ENCODE assay signal across 19 mouse cellular contexts in the genomic region with DNA sequence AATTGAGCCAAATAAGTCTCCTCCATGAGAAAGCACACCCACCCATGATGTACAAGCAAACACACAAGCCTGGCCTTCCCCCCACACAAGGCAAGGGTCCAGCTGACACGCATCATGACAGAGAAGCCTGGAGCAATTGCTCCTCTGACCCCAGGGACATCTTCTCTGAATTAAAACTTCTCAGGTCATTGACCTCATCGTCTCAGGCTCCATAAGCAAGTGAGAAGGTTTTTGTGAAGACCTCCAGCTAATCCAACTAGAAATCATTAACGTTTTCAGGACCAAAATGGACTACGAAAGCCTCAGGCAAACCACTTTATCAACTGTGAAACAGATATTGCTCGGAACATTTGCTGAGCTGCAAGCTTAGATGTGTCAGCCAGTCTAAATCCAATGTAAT.
DNase-seq lines count a peak whose midpoint lies in the region; ATAC-seq and TF ChIP-seq lines count a peak whose summit lies in the region.
"Had no signal": no experiment of that assay in that cellular context is flagged by ENCODE, and none has a peak within 500 bp of the region (broad histone marks: within the 10 kb centered on the region; RNA-seq: fewer than 3 reads in every experiment).

No protein-coding gene starts in this region.

- peak; percentile 42 for DNase-seq in embryo, embryonic 9.5 days (ENCODE audit: extremely low spot score)
- no peak for DNase-seq in embryo, embryonic 10 days (ENCODE audit: low spot score)
- peak; percentile 57 for DNase-seq in kidney, adult 2 months
- no peak for DNase-seq in kidney, postnatal 25 days
- peak; percentile 12 for DNase-seq in Patski (ENCODE audit: low read depth, low spot score)
- DNase-seq in kidney, postnatal 0 days (ENCODE audit: low spot score): no peak
- DNase-seq in hindbrain, embryonic 14.5 days (ENCODE audit: low spot score): no peak
- DNase-seq: adrenal gland, postnatal 14 days; cerebellum, adult 11-12 months; cerebellum, adult 9-10 months; cerebellum, postnatal 25 days; gastrocnemius, postnatal 14 days had no signal

- H3K9ac ChIP-seq in kidney, postnatal 0 days (ENCODE audit: low read depth, low read length): no peak overlapping the region
- H3K9ac ChIP-seq in hindbrain, embryonic 14.5 days: no peak overlapping the region
- H3K9ac ChIP-seq: embryonic facial prominence, embryonic 13.5 days; forebrain, embryonic 13.5 days; heart, embryonic 12.5 days; hindbrain, embryonic 13.5 days; intestine, embryonic 15.5 days had no signal

- H3K36me3 ChIP-seq in kidney, adult 2 months (ENCODE audit: control insufficient read depth, insufficient read depth, low read length): peaks cover 7% of the 10 kb centered on the region
- H3K36me3 ChIP-seq in kidney, postnatal 0 days (ENCODE audit: insufficient read depth, low read length): peaks cover 10% of the 10 kb centered on the region; the same call in 1 of the 2 replicates
- peaks cover 14% of the 10 kb centered on the region for H3K36me3 ChIP-seq in hindbrain, embryonic 14.5 days (replicated peaks; ENCODE audit: control insufficient read depth, insufficient read depth)
- H3K36me3 ChIP-seq: intestine, embryonic 15.5 days had no signal

- no peak for ATAC-seq in Patski
- no peak for ATAC-seq in kidney, postnatal 0 days (replicated peaks; ENCODE audit: low FRiP score, low read depth)
- ATAC-seq in erythroid progenitor cell, adult 5-6 weeks (replicated peaks; ENCODE audit: low FRiP score, poor library complexity, severe bottlenecking): no peak
- no peak for ATAC-seq in hindbrain, embryonic 14.5 days (ENCODE audit: low FRiP score)
- ATAC-seq: activated CD4-positive, CD25-positive, alpha-beta regulatory T cell, adult 4 months; forebrain, embryonic 13.5 days; intestine, embryonic 15.5 days had no signal

- CTCF ChIA-PET in Patski (lab: Charles Lee): interaction anchor here (1.0 to 2.0 kb wide), 3 partner anchors 13 to 69 kb away, joined by 3 to 4 read pairs (median 4); no protein-coding TSS in a partner anchor

- H3K27me3 ChIP-seq in kidney, adult 2 months (replicated peaks; ENCODE audit: control insufficient read depth, insufficient read depth, low read length): no peaks in the 10 kb centered on the region
- H3K27me3 ChIP-seq in Patski: no peaks in the 10 kb centered on the region
- H3K27me3 ChIP-seq in kidney, postnatal 0 days (ENCODE audit: insufficient read depth, low read length): no peaks in the 10 kb centered on the region
- no peaks in the 10 kb centered on the region for H3K27me3 ChIP-seq in hindbrain, embryonic 14.5 days (ENCODE audit: control insufficient read depth, insufficient read depth, low read length)
- H3K27me3 ChIP-seq: embryonic facial prominence, embryonic 13.5 days; forebrain, embryonic 13.5 days; heart, embryonic 12.5 days; hindbrain, embryonic 13.5 days; intestine, embryonic 15.5 days had no signal

- no peaks in the 10 kb centered on the region for H3K4me1 ChIP-seq in kidney, adult 2 months (ENCODE audit: control insufficient read depth, insufficient read depth, low read length)
- no peaks in the 10 kb centered on the region; the same call in 1 of the 2 replicates for H3K4me1 ChIP-seq in kidney, postnatal 0 days (replicated peaks; ENCODE audit: insufficient read depth, low read length)
- H3K4me1 ChIP-seq in hindbrain, embryonic 14.5 days (replicated peaks; ENCODE audit: control insufficient read depth, insufficient read depth, low read length): 0 out of 2 replicates have a peak, but pooled peaks cover 3% of the 10 kb centered on the region
- H3K4me1 ChIP-seq: intestine, embryonic 15.5 days had no signal

- POLR2A ChIA-PET in Patski (lab: Charles Lee): interaction anchor here (0.6 kb wide), 1 partner anchor 8 kb away, joined by 4 read pairs; no protein-coding TSS in a partner anchor

- no peak overlapping the region for H3K27ac ChIP-seq in kidney, adult 2 months (ENCODE audit: insufficient read depth, low read depth, low read length)
- peak overlapping the region; percentile 26; the same call in 1 of the 2 replicates for H3K27ac ChIP-seq in kidney, postnatal 0 days
- H3K27ac ChIP-seq in hindbrain, embryonic 14.5 days: no peak overlapping the region
- H3K27ac ChIP-seq: embryonic facial prominence, embryonic 13.5 days; forebrain, embryonic 13.5 days; hindbrain, embryonic 13.5 days; intestine, embryonic 15.5 days had no signal

- no peak for TF ChIP-seq CTCF in kidney, adult 2 months (conservative IDR thresholded peaks at IDR 0.05; ENCODE audit: insufficient read depth, insufficient read length, low read depth, low read length)
- TF ChIP-seq CTCF in Patski (IDR thresholded peaks at IDR 0.05): no peak
- TF ChIP-seq CTCF in kidney, postnatal 0 days (IDR thresholded peaks at IDR 0.05; ENCODE audit: low read depth): no peak

- H3K4me3 ChIP-seq in kidney, adult 2 months (ENCODE audit: insufficient read depth, low read depth, low read length): no peak overlapping the region
- H3K4me3 ChIP-seq in kidney, postnatal 0 days (replicated peaks; ENCODE audit: low read depth, low read length): no peak overlapping the region
- no peak overlapping the region for H3K4me3 ChIP-seq in hindbrain, embryonic 14.5 days (replicated peaks; ENCODE audit: low read length)
- H3K4me3 ChIP-seq: embryonic facial prominence, embryonic 13.5 days; forebrain, embryonic 13.5 days; heart, embryonic 12.5 days; hindbrain, embryonic 13.5 days; intestine, embryonic 15.5 days had no signal

- H3K4me2 ChIP-seq in kidney, postnatal 0 days (ENCODE audit: low read length): no peak overlapping the region
- H3K4me2 ChIP-seq in hindbrain, embryonic 14.5 days (replicated peaks): no peak overlapping the region
- H3K4me2 ChIP-seq: embryonic facial prominence, embryonic 13.5 days; forebrain, embryonic 13.5 days; heart, embryonic 12.5 days; hindbrain, embryonic 13.5 days; intestine, embryonic 15.5 days had no signal

- H3K9me3 ChIP-seq in kidney, postnatal 0 days (replicated peaks; ENCODE audit: low read length): no peaks in the 10 kb centered on the region
- H3K9me3 ChIP-seq in hindbrain, embryonic 14.5 days (ENCODE audit: control insufficient read depth, low read length): no peaks in the 10 kb centered on the region
- H3K9me3 ChIP-seq: embryonic facial prominence, embryonic 13.5 days; forebrain, embryonic 13.5 days; heart, embryonic 12.5 days; hindbrain, embryonic 13.5 days; intestine, embryonic 15.5 days had no signal

- no peak for TF ChIP-seq POLR2A in kidney, adult 2 months (IDR thresholded peaks at IDR 0.05; ENCODE audit: low read depth, low read length)

- in situ Hi-C loops in Patski (cut with MboI; ENCODE audit: low pct_unique_long_range_greater_than_20kb): no loop called here

- WGBS in kidney, adult 2 months: 42% methylated on average over 5 of the region's 5 CpGs
- 34% methylated on average over 5 of the region's 5 CpGs for WGBS in kidney, postnatal 0 days
- WGBS in hindbrain, embryonic 14.5 days: 41% methylated on average over 5 of the region's 5 CpGs

Comparison
In these comparisons a context has a peak if more than half of its experiments do, and no peak if none do; other contexts are left out.
1. DNase-seq: peak in embryo, embryonic 9.5 days (single experiment), kidney, adult 2 months (single experiment) and Patski (single experiment); none in embryo, embryonic 10 days (single experiment), kidney, postnatal 25 days (0 of 2), kidney, postnatal 0 days (single experiment) and hindbrain, embryonic 14.5 days (single experiment).